Mouse (Mus musculus): ENCODE data around the gene Fam189a2. TPM values are rescaled to one million over a fixed set of nuclear protein-coding genes. Genes with fewer than 3 reads are reported as not detected.

Fam189a2 gene
- total and polyA plus RNA-seq, 3 experiments = 0.11 TPM; not detected in 2

DNA sequence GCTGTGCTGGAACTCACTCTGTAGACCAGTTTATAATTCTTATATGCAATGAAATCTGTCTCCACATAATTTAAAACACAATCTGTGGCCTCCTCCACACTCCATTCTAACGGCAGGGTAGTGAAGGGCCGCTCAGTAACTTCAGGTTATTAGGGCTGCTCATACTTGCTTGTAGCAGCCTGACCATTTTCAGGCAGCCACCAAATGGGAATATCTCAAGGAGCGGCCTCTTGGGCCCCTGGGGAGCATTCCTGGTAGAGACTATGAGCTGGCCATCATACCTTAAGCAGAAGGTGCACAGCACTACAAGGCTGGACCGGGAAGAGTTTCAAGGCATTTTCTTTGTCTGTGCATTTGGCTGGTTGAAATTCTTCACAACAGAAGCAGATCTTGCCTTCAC, 42.7 kb downstream of the Fam189a2 start:
- no peaks in the 10 kb centered on the region for H3K36me3 ChIP-seq (replicated peaks)
- no peaks in the 10 kb centered on the region for H3K4me1 ChIP-seq (ENCODE audit: insufficient read depth, low read depth, low read length)
- no peaks in the 10 kb centered on the region for H3K9me3 ChIP-seq (replicated peaks)
- DNase-seq (ENCODE audit: low spot score) = no peak
- TF ChIP-seq GATA2 (IDR thresholded peaks at IDR 0.05; ENCODE audit: borderline replicate concordance, low read depth, low read length) = no peak
- no peak for TF ChIP-seq GATA1 (IDR thresholded peaks at IDR 0.05; ENCODE audit: borderline replicate concordance, low read length)
- no peak for TF ChIP-seq TAL1 (conservative IDR thresholded peaks at IDR 0.05; ENCODE audit: low read depth, low read length)
- TF ChIP-seq CTCF (IDR thresholded peaks at IDR 0.05; ENCODE audit: low read depth, low read length) = no peak
- no peak for TF ChIP-seq POLR2AphosphoS5 (IDR thresholded peaks at IDR 0.05; ENCODE audit: insufficient replicate concordance, low read depth, low read length)
- no peak overlapping the region for H3K4me3 ChIP-seq (ENCODE audit: low read depth, low read length)
- no peaks in the 10 kb centered on the region for H3K27me3 ChIP-seq (ENCODE audit: insufficient read depth, low read length)
- ATAC-seq (ENCODE audit: extremely low read depth, insufficient number of reproducible peaks, low FRiP score, poor library complexity, severe bottlenecking) = no peak

GRCm38 (mm10) chr19:23987291-23987690, 43.5 kb downstream of the Fam189a2 start:
- ATAC-seq (ENCODE audit: extremely low read depth, insufficient number of reproducible peaks, low FRiP score, poor library complexity, severe bottlenecking) (no peak), DNase-seq (ENCODE audit: low spot score) (no peak)
- no peaks in the 10 kb centered on the region for H3K4me1 ChIP-seq (ENCODE audit: insufficient read depth, low read depth, low read length)
- no peaks in the 10 kb centered on the region for H3K36me3 ChIP-seq (replicated peaks)
- H3K9me3 ChIP-seq (replicated peaks) = no peaks in the 10 kb centered on the region
- no peak overlapping the region for H3K4me3 ChIP-seq (ENCODE audit: low read depth, low read length)
- no peaks in the 10 kb centered on the region for H3K27me3 ChIP-seq (ENCODE audit: insufficient read depth, low read length)
- TF ChIP-seq GATA1 (IDR thresholded peaks at IDR 0.05; ENCODE audit: borderline replicate concordance, low read length) (no peak), TAL1 (conservative IDR thresholded peaks at IDR 0.05; ENCODE audit: low read depth, low read length) (no peak), CTCF (IDR thresholded peaks at IDR 0.05; ENCODE audit: low read depth, low read length) (no peak), GATA2 (IDR thresholded peaks at IDR 0.05; ENCODE audit: borderline replicate concordance, low read depth, low read length) (no peak), POLR2AphosphoS5 (IDR thresholded peaks at IDR 0.05; ENCODE audit: insufficient replicate concordance, low read depth, low read length) (no peak)

DNA sequence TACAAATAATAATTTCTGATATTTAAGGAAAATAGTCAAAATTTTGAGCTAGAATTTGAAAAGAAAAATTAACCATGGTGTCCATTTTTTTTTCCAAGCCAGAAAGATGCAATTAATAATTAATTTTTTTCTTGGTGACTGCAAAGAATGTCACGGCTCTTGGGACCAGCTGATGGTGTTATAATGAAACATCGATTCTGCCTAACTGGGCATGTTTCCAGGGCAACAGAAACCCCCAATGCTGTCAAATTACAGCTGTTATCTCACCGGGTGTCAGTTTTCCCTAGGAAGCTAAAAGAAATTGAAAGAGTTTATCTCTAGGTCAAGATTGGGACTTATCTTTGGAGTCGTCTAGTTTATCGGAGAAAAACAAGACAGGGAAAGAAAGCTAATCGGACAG, 46.6 kb downstream of the Fam189a2 start:
- no peaks in the 10 kb centered on the region for H3K4me1 ChIP-seq (ENCODE audit: insufficient read depth, low read depth, low read length)
- ATAC-seq (ENCODE audit: extremely low read depth, insufficient number of reproducible peaks, low FRiP score, poor library complexity, severe bottlenecking) (no peak), DNase-seq (ENCODE audit: low spot score) (no peak)
- H3K9me3 ChIP-seq (replicated peaks) = no peaks in the 10 kb centered on the region
- H3K4me3 ChIP-seq (ENCODE audit: low read depth, low read length) = no peak overlapping the region
- TF ChIP-seq CTCF (IDR thresholded peaks at IDR 0.05; ENCODE audit: low read depth, low read length) (no peak), TAL1 (conservative IDR thresholded peaks at IDR 0.05; ENCODE audit: low read depth, low read length) (no peak), GATA1 (IDR thresholded peaks at IDR 0.05; ENCODE audit: borderline replicate concordance, low read length) (no peak), GATA2 (IDR thresholded peaks at IDR 0.05; ENCODE audit: borderline replicate concordance, low read depth, low read length) (no peak), POLR2AphosphoS5 (IDR thresholded peaks at IDR 0.05; ENCODE audit: insufficient replicate concordance, low read depth, low read length) (no peak)
- H3K27me3 ChIP-seq (ENCODE audit: insufficient read depth, low read length) = no peaks in the 10 kb centered on the region
- no peaks in the 10 kb centered on the region for H3K36me3 ChIP-seq (replicated peaks)

- Histone ChIP-seq H3K4me1 (ENCODE audit: insufficient read depth, low read depth, low read length) (no peaks in the 10 kb centered on the region), H3K27me3 (ENCODE audit: insufficient read depth, low read length) (no peaks in the 10 kb centered on the region), H3K36me3 (replicated peaks) (no peaks in the 10 kb centered on the region), H3K9me3 (replicated peaks) (no peaks in the 10 kb centered on the region), H3K4me3 (ENCODE audit: low read depth, low read length) (no peak overlapping the region)
- DNase-seq (ENCODE audit: low spot score) (no peak), ATAC-seq (ENCODE audit: extremely low read depth, insufficient number of reproducible peaks, low FRiP score, poor library complexity, severe bottlenecking) (no peak)
- TF ChIP-seq CTCF (IDR thresholded peaks at IDR 0.05; ENCODE audit: low read depth, low read length) (no peak), TAL1 (conservative IDR thresholded peaks at IDR 0.05; ENCODE audit: low read depth, low read length) (no peak), GATA2 (IDR thresholded peaks at IDR 0.05; ENCODE audit: borderline replicate concordance, low read depth, low read length) (no peak), POLR2AphosphoS5 (IDR thresholded peaks at IDR 0.05; ENCODE audit: insufficient replicate concordance, low read depth, low read length) (no peak), GATA1 (IDR thresholded peaks at IDR 0.05; ENCODE audit: borderline replicate concordance, low read length) (no peak)
Observed at GRCm38 (mm10) chr19:23980598-23980997, 50.2 kb downstream of the Fam189a2 start.

DNA sequence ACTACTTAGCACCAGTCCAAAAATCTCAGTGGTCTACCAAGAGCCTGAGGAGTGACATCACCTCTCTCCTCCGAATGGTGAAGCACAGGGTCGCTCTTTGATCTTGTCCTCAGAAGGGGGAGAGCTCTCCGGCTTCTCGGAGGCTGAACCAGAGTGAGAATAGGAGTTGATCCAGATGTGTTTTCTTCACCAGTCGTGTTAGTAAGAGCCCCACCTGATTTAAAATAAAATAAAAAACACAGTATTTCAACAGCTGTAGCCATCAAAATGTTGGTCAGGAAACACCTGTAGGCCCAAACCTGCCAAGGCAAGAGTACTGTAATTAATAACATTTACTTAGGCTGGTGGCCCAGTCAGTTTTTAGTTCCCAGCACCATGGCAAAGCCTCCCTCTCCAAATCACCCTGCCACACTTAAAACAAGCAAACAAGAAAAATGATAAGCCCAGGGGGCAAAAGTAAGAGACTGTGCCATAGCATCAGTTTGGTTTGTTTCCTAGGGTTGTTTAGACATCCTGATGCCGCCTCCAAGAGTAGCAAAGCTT, 52.8 kb downstream of the Fam189a2 start:
- no peak for TF ChIP-seq TAL1 (conservative IDR thresholded peaks at IDR 0.05; ENCODE audit: low read depth, low read length)
- no peak for TF ChIP-seq POLR2AphosphoS5 (IDR thresholded peaks at IDR 0.05; ENCODE audit: insufficient replicate concordance, low read depth, low read length)
- no peak for TF ChIP-seq CTCF (IDR thresholded peaks at IDR 0.05; ENCODE audit: low read depth, low read length)
- no peak for TF ChIP-seq GATA2 (IDR thresholded peaks at IDR 0.05; ENCODE audit: borderline replicate concordance, low read depth, low read length)
- no peak for TF ChIP-seq GATA1 (IDR thresholded peaks at IDR 0.05; ENCODE audit: borderline replicate concordance, low read length)
- ATAC-seq (ENCODE audit: extremely low read depth, insufficient number of reproducible peaks, low FRiP score, poor library complexity, severe bottlenecking) (no peak), DNase-seq (ENCODE audit: low spot score) (no peak)
- no peaks in the 10 kb centered on the region for H3K36me3 ChIP-seq (replicated peaks)
- H3K27me3 ChIP-seq (ENCODE audit: insufficient read depth, low read length) = peaks cover 3% of the 10 kb centered on the region; the same call in 1 of the 2 replicates
- H3K4me3 ChIP-seq (ENCODE audit: low read depth, low read length) = no peak overlapping the region
- H3K4me1 ChIP-seq (ENCODE audit: insufficient read depth, low read depth, low read length) = no peaks in the 10 kb centered on the region
- H3K9me3 ChIP-seq (replicated peaks) = no peaks in the 10 kb centered on the region

DNA sequence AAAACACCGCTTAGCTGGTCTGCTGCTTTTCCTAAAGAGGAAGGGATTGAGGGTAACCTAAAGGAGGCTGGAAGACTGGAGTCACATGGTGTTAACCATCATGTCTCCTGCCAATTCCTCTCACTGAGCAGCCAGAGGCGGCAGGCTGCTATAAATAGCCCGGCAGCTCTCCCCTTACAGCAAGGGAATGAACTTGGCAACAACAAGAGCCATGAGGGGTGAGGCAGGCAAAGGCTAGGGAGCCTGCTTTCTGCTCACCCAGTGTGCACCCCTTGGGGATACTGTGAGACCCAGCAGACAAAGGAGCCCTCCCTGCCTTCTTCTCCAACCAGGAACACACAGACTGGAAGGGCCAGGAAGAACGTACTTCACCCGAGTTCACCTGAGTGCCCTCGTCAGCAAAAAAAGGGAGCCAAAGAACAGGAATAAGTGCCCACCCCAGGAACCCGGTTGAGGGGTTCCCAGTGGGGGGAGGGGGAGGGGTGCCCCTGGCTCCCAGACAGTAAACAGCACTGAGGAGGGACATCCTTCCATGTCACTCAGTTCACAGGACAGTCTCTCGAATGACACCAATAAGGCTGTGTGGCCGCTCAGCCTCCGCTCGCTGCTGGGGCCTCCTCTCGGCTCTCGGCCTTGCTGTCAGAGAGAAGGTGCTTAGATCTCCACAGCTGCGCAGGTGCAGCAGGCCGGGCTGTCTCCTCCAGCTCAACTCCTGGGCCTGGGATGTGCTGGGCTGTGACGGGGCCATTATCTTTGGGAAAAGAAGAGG, 57.8 kb downstream of the Fam189a2 start:
- Histone ChIP-seq H3K27me3 (ENCODE audit: insufficient read depth, low read length) (peaks cover 3% of the 10 kb centered on the region; the same call in 1 of the 2 replicates), H3K4me3 (ENCODE audit: low read depth, low read length) (no peak overlapping the region), H3K4me1 (ENCODE audit: insufficient read depth, low read depth, low read length) (no peaks in the 10 kb centered on the region), H3K36me3 (replicated peaks) (no peaks in the 10 kb centered on the region), H3K9me3 (replicated peaks) (no peaks in the 10 kb centered on the region)
- no peak for ATAC-seq (ENCODE audit: extremely low read depth, insufficient number of reproducible peaks, low FRiP score, poor library complexity, severe bottlenecking)
- no peak for DNase-seq (ENCODE audit: low spot score)
- TF ChIP-seq TAL1 (conservative IDR thresholded peaks at IDR 0.05; ENCODE audit: low read depth, low read length) (no peak), CTCF (IDR thresholded peaks at IDR 0.05; ENCODE audit: low read depth, low read length) (no peak), GATA1 (IDR thresholded peaks at IDR 0.05; ENCODE audit: borderline replicate concordance, low read length) (no peak), GATA2 (IDR thresholded peaks at IDR 0.05; ENCODE audit: borderline replicate concordance, low read depth, low read length) (no peak), POLR2AphosphoS5 (IDR thresholded peaks at IDR 0.05; ENCODE audit: insufficient replicate concordance, low read depth, low read length) (no peak)
